Mouse (Mus musculus): ENCODE results near the gene Mvd. TPM values are rescaled to one million over a fixed set of nuclear protein-coding genes. Genes with fewer than 3 reads are reported as not detected.

Gene Mvd
- 1 to 10 TPM; 5.6 to 7.8 TPM for total RNA-seq (2021)
- long read RNA-seq, experiment 1, transcript Mvd-201 (10 exons, 1,756 nt) = major isoform, 9 of 13 reads
- long read RNA-seq, experiment 1, partial matches to known transcripts = 2 of 13 reads
- long read RNA-seq, experiment 1, other reads (novel, unspliced or antisense) = 2 of 13 reads
- long read RNA-seq, experiment 2, transcript Mvd-201 (10 exons, 1,756 nt) = major isoform, 16 of 18 reads
- long read RNA-seq, experiment 2, partial matches to known transcripts = 0 of 18 reads
- long read RNA-seq, experiment 2, other reads (novel, unspliced or antisense) = 2 of 18 reads

DNA sequence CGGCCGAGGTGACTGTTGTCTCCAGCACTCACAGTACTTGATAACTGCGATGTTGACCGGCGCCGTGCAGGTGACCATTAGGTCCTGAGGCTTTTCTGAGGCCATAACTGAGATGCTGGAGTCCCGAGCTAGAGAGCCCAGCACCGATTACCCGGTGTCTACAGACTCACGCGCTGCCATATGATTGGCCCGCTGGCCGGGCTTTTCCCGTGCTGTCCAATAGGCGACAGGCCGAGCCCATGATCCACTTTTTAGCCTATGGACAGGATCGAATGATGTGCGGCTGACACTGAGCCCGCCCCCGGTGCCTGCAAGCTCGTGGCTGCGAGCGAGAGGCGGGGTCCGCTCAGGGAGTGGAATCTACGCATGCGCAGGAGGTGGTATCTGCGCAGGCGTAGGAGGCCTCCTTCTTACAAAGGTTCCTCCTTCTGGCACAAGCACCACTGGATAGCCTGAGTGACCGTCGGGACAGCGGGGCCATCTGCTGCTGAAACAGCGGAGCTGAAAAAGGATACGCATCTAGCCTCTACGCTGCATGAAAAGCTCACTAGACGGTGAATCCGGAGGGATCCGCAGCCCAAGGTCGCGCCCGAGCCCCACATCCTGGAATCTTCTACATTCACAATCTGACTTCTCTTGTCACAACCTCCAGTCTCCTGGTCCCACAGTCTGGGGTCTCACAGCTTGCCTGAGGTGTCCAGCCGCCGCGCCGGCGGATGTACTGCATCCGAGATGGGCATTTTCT lies at the start of gene Mvd:
Mvd (minus strand) TSS at position 161 of the 745 bp plus-strand sequence.
- DNase-seq = peak; percentile 99
- intact Hi-C loops (cut with DNase I; ENCODE audit: low total_unique reads) = no loop called here

DNA sequence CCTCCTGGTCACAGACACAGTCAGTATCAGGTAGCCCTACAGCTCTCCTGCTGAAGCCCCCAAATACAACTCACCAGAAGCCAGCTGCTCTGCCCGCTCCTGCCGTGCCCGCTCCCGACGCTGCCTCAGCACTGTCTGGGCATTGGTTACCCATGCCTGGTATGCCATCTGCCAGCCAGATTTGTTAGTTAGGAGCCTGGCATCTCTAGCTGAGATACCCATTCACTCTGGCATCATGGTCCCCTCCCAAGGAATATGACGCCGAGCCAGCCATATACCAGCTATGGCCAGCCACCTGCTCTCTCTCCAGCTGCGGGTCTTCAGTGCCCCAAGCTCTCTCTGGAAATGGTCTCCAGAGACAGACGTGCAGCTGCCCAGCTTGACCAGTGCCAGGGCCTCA lies 45.2 kb upstream of the Mvd start:
- DNase-seq = no peak
- intact Hi-C loops (cut with DNase I; ENCODE audit: low total_unique reads) = no loop called here

DNA sequence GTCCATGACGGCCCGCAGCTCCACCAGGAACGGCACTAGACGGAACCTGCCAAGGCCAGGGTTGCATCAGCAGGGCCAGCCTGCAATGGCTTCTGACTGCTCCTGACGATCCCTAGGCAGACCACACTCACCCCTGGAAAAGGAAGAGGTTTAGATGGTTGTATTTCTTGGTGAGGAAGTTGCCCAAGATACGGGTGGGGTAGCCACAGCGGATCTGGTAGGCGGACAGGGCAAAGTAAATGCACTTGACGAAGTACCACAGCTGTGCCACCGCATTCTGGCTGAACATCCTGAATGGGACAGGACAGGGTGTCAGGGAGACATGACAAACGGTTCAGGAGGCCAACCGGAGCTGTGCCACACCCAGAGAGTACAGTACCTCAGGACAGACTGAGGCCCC lies 41.6 kb upstream of the Mvd start:
- DNase-seq = no peak
- intact Hi-C loops (cut with DNase I; ENCODE audit: low total_unique reads) = no loop called here

DNA sequence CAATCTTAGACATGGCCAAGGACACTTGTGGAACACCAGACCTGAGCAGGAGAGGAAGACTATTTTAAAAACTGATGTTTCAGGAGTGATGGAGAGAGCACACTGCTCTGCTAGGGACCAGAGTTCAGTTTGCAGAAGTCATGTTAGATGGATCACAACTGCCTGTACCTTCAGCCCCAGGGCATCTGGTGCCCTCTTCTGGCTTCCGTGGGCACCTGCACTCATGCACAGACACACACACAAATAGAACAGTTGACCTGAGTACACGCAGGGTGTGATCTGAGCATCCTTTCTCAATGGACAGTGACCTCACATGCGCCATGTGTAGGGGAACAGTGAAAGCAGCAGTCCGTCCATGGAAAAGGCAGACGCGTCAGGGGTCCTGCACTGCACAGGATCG lies 40.7 kb upstream of the Mvd start:
- intact Hi-C loops (cut with DNase I; ENCODE audit: low total_unique reads) = no loop called here
- DNase-seq = no peak

DNA sequence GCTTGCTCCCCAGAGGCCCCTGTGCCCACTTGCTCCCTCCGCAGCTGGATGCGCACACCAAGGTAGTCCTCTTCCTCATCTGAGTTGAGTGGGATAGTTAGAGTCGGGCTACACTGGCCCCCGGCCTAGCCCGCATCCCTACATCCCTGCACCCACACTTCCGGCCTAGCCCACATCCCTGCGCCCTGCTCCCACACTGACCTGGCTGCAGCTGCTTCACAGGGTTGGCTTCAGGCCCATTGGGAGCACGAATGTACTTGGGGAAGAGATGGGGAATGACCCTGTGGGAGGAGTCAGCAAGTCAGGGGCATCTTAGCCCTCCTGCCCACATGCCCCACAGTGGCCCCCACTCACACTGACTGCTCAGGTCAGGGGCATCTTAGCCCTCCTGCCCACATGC lies 39.2 kb upstream of the Mvd start:
- intact Hi-C loops (cut with DNase I; ENCODE audit: low total_unique reads) = no loop called here
- no peak for DNase-seq

DNA sequence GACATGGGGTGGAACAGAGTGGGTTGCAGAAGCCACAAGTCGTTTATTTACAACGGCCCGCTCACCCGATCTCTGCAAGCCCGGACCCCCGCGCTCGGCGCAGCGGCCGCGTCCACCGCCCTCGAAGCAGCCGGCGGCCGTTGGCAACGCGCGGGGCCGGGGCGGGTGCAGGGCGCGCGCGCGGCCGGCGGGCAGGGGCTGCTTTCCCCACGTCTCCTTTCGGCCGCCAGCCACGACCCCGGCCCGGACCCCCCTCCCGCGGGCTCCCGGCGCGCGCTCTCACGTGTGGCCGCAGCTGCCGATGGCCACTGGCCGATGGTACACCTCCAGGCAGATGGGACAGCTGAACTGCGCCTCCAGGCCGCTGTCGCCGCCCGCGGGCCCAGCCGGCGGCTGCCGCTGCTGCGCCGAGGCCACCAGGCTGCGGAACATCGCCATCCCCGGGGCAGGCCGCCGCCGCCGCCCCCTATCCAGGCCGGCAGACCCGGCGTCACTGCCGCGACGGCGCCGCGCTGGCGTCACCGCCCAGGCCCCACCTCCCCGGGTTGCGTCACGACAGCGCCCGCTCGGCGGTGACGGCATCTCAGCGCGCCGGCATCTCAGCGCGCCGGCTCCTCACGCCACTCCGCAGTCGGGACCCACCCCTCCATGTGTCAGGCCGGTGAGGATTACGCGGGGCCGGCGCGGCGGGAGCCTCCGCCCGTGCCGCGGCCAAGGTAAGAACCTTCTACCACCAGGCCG lies 32.5 kb upstream of the Mvd start, which contains the start of the genes Rnf166 and Ctu2:
Rnf166 (minus strand) TSS at position 485 of the 741 bp plus-strand sequence.
Ctu2 (plus strand) TSS at position 564 of the 741 bp plus-strand sequence.
- DNase-seq = peak; percentile 91
- intact Hi-C loops (cut with DNase I; ENCODE audit: low total_unique reads) = no loop called here

DNA sequence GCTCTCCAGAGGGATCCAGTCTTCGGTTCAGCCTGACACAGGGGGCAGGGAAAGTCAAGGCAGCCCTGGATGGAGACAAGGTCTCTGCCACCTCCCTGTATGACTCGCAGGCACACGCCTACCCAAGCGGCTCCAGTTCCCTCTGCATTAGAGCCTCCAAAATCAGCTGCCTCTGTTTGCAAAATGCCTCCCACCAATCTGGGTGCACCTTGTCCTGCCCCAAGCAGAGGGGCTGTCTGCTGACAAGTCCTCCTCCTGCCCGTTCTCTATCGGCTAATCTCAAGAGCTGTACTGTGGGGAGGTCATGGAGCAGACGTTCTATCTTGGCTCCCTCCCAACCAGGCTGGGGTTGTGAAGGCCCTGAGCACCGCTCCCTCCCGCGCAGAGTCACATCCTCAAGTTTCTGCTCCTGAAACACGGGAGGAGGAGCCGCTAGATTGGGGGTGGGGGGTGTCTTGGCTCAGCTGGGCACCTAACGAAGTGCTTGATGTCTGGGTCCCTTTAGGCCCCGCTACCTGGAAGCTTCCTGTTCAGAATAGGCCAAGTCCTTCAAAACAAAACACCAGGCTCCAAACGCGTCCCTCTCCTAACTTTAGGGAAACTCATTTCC lies 31.8 kb upstream of the Mvd start:
- peak; percentile 34 for DNase-seq
- intact Hi-C loops (cut with DNase I; ENCODE audit: low total_unique reads) = no loop called here

DNA sequence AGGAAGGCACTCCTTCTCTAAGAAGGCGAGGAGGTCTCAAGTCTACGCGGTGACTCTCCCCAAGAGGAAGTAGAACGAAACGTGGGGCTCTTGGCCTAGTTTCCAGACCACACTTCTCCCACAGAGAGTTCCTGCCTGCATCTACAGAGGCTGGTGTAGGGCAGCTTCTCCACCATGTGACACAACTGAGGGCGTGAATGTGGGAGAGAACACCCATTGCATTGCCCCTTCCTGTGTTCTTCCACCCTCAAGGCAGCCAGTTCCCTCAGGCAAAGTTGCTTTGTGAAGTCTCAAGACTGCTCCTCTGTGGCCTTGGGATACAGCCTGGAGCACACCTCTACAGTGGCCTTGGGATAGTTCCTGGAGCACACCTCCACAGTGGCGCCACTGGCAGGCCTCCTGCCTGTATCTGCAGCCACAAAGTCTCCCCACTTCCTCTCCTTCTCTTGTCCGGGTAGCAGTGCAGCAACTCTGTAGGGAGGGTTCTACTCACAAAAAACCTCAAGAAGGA lies 30.7 kb upstream of the Mvd start:
- intact Hi-C loops (cut with DNase I; ENCODE audit: low total_unique reads) = no loop called here
- DNase-seq = no peak

DNA sequence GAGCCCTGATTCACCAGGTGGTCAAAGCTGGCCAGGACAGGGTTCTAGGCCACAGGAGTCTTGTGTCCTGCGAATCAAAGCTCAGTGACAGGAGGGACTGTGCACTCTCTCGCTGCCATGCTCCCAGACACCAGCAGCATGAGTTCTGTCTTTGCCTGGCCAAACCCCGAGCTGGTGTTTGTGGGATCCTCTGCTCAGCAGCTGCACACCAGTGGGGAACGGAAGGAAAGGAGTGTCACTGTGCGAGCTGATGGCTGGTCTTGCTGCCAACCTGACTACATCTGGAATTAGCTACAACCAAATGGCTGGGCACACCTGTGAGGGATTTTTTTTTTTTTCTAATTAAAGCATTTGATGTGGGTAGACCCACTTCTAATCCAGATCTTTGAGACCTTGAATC lies 27.5 kb upstream of the Mvd start:
- intact Hi-C loops (cut with DNase I; ENCODE audit: low total_unique reads) = no loop called here

DNA sequence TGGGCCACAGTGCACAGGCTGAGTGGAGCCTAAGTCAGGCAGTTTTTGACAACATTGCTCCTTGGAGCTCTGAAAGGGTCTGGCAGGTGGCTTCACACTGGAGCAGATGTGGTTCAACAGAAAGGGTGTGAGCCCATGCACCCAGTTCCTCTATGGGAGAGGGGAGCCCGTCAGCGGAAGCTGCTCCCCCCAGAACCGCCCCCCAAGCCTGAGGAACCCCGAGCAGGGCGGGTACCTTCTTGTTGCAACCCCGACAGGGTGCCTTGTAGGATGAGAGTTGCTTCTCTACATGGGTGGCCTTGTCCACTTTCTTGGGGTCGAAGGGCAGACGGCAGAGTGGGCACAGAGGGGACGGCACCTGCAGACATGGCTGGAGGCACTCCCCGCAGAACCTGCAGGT lies 26.7 kb upstream of the Mvd start:
- intact Hi-C loops (cut with DNase I; ENCODE audit: low total_unique reads) = no loop called here
- no peak for DNase-seq

More for the DNA sequence above, 27.5 kb upstream of the Mvd start:
- no peak for DNase-seq

DNA sequence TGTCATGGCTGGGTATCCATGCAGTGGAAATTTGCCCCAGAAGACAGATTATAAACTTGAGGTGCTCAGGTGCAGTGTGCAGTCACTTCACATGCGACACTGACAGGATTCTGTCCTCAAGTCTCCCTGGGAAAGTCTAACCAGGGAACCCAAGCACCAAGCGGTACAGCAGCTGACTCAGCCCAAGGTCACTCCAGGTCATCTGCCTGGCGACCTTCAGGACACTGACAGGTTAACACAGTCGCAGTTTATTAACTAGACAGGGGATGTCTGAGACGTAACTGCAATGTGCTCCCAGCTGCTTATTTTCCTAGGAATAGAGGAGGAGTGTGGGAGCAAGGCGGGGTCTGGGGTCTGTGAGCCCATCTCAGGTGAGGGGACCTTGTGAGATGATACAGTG lies 26.2 kb upstream of the Mvd start:
- intact Hi-C loops (cut with DNase I; ENCODE audit: low total_unique reads) = no loop called here
- DNase-seq = no peak

DNA sequence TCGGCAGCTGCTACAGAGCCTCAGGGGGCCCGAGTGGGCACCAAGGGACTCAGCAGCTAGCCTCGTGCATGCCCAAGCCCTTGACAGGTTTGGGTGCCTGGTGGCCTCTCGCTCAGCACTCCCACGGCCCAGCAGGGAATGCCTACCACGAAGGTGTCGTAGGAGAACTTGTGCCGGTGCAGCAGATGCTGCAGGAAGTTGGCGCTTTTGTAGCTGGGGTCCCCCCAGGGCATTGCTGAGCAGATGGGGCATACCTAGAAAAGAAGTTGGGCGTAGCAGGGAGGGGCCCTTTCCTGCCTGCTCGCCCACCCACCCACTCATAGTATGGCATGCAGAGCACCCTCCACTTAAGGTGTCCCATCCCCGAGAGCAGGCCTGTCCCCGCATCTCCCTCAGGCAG lies 24.6 kb upstream of the Mvd start:
- DNase-seq = no peak
- intact Hi-C loops (cut with DNase I; ENCODE audit: low total_unique reads) = no loop called here

DNA sequence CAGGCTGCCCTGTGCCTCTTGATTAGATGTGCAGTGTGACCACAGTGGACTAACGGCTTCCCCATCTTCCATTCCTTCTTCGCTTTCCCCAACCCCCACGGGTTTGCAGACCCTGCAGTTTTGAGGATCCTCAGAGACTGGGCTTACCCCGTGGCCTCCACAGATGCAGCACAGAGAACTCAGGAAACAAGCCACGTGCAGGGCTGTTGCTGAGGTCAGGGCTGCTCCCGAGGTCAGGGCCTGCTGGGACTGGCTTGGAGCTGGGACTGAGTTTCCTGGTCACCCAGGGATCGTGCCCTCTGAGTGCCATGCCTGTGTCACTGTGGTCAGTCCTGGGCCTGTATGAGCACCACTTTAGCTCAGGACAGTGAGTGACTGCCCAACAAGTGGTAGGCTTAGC lies 21.8 kb upstream of the Mvd start:
- intact Hi-C loops (cut with DNase I; ENCODE audit: low total_unique reads) = no loop called here
- DNase-seq = no peak

DNA sequence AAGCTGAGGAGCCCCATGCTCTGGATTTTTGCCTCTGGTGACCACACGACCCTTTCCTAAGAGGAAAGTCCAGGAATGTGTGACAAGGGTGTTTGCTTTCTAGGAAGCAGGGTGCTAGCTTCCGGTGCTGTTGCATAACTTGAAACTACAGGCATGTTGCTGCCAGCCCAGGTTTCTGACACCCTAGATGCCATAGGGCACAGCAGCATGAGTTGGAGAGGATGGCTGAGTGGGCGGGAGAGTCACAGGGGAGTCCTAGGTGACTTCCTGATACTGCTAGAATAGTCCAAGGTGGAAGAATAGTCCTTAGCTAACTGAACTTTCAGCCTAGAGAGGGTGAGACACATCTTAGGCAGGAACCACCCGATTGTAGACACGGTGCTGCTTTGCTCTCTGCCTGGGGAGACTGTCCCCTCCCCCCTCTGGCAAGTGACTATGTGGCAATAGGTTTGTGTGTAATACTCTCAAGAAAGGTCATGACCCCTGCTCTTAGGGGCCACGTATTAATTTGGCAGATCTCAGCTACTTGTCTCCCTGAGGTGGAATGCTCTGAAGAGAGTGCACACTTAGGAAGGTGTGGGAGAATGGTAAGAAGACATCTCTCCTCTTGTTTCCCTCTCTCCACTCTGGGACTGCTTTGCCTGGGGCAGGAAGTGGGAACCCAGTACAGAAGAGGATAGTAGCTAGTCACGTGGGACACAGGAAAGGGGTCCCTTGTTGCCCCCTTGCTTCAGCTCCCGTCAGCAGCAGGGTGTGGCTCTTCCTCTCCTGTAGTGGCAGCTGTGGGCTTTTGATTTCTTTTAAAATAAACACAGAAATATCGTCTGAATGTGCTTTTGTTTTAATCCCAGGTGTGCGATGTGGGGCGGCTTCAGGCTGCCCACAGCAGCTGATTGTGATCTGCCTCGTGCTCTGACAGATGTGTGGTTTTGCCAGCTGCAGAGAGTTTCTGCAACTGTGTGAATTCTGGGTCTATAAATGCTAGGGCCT lies 20.7 kb upstream of the Mvd start:
- no peak for DNase-seq
- intact Hi-C loops (cut with DNase I; ENCODE audit: low total_unique reads) = no loop called here

DNA sequence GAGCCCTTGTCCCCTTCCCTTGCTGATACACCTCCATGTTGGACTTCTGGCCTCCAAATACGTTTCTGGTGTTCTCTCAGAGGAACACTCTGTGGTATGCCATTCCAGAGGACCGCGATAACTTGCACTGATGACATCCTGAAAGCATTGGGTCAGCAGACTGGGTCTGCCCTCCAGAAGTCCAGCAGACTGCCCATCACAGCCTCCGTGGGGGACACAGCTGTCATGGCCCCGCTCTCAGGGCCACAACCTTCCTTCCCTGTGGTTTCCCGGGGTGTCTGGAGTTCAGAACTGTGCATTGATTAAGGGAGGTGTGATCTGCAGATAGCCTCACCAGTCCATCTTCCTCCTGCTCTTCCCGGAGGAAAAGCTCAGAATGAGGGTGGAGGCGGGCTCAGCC lies 19.3 kb upstream of the Mvd start:
- intact Hi-C loops (cut with DNase I; ENCODE audit: low total_unique reads) = no loop called here
- DNase-seq = no peak

DNA sequence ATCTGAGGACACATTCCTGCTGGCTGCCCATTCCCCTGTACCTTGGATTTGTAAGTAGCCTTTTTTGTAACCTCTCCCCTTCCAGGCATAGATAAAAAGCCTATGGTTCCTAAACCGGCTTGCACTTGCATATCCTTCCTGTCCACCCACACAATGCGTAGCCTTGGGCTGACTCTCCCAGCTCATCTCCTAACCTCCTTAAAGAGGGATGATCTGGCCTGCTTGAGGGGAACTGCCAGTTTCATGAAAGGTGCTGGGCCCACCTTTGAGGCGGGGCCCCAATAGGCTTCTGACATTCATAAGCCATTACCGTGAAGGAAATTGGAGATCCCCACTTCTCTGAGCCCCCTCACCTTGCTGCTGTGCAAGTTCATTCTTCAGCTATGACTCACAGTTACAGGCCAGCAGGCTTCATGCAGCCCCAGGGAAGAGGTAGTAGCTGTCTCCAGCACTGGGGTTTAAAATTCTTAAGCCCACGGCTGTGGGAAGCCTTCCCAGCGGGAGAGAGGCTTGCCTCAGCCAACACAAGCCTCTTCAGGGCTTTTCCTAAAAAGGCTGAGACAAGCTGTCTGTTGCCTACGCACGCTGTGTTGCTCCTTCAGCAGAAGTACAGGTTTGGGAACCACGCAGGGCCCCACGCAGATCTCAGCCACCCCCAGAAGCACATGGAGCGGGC lies 18.4 kb upstream of the Mvd start:
- no peak for DNase-seq
- intact Hi-C loops (cut with DNase I; ENCODE audit: low total_unique reads) = no loop called here

DNA sequence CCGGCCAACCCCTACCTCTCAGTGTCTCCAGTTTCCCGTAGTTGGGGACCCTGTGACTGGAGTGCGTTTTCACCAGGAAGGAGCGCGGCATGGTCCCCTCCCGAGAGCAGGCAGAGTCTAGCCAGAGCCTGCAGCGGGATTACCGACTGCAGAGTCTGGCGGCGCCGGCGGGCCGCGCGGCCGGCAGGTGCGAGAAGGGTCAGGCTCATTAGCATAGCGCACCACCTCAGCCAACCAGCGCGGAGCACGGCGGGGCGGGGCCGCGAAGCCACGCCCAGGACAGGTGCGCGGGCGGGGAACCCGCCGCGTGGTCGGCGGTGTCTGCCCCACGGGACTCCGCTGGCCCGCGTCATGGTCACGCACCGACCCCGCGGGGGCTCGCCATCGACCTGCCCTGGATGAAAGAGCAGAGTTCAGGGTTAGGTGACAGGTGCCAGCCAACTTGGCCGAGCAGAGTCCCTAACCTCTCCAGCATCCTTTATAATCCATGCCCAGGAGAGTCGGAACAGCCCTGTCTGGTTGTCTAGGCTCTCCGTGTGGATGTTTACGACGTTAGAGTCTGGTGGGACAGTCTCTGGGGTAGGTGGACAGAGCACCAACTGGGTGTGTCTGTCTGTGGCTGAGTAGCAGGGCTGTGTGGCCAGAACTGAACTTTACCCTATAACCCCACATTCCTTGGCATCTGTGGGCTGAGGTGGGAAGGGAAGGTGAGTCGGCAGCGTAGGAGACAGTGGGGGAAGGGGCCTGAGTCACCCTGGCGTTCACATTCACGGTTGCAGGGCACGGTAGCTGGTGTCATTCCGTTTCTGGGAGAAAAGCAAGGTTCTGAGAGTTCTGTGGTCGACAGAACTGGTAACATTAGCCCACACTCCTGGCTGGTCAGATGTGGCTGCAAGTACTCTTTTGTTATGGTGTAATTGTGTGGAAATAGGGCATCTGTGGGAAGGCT lies 17.6 kb upstream of the Mvd start, which contains the start of gene Snai3:
Snai3 (minus strand) TSS at position 210 of the 949 bp plus-strand sequence.
- peak; percentile 67 for DNase-seq
- intact Hi-C loops (cut with DNase I; ENCODE audit: low total_unique reads) = no loop called here

Data from gastrocnemius, postnatal 14 days (tissue).